Mouse (Mus musculus) MN1 (cell line): ENCODE measurements around the gene Clec12b.
A peak's percentile ranks its signal among the peaks of the same experiment; 100 is the strongest.

Experiments used
- DNase-seq: peaks from one replicate; pipeline ENCODE4 v3.0.0-alpha.2; 2016; ENCODE audit warnings: low spot score

The Clec12b gene

DNA sequence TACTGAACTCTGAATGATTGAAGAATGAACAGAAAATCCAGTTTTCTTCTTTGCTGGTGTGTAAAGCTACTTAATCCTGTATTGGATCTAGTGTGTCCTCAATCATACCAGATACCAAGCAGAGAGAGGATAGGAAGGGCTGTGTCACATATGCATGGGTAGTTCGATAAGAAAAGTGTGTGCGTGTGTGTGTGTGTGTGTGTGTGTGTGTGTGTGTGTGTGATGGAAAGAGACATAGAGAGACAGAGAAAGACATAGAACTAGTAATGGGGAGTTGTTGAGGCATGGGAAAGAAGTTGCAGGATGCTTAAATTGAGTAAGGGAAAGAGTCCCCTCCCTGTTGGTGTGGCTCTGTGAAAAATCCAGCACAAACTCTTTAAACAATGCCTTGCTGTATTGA lies at the start of gene Clec12b:
Gene Clec12b (minus strand): TSS at position 101 of the 400 bp plus-strand sequence.
- no peak for DNase-seq

DNA sequence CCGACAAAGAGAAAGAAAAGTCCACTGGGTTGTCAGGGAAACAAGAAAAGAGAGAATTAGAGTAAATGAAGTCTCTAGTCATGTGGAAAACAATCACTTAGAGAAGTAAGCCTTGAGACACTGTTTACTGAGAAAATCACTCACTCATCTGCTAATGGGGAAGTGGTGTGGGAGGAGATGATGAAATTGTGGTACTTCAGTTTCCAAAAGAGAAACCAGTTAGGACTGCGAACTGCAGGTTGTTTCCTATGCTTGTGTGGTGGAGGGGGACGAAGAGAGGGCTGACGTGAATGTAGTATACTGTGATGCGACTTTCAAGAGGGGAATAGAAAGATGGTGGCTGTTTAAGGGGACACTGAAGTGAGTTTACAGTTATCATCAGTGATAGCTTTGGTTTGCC lies 48.6 kb upstream of the Clec12b start:
- no peak for DNase-seq

DNA sequence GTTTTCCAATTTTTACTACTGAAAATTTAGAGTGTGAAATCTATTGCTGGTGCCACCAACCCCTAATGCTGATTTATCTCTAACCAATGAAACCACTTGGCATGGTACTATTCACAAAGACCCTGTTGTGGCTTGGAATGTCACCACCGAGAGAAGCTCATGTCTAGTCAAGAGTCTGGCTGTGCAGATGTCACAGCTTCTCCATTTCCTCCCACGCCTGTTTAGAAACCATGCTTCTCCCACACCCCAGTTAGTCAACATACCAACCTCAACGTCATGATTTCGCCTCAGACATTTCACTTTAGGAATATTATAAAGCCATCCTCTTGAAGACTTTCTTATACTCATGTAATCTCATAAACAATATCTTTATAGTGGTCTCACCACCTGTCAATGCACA lies 41.6 kb upstream of the Clec12b start:
- no peak for DNase-seq

DNA sequence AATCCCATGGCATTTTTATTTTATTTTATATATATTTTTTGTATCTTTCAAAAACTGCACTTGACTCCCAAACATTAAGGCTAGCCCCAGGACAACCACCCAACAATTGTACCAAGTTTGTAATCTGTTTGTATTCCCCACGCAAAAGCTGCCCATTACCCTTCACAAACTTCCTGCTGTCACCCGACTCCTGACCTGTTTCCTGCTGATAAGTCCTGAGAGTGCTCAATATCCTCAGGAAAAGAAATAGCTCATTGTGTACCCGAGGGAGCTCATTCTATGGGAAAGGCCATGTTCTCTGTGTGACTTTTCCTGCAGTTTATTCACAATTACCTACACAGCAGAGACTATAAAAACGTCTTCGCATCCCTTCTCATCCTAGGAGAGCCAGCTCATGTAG lies 40.1 kb upstream of the Clec12b start:
- no peak for DNase-seq

DNA sequence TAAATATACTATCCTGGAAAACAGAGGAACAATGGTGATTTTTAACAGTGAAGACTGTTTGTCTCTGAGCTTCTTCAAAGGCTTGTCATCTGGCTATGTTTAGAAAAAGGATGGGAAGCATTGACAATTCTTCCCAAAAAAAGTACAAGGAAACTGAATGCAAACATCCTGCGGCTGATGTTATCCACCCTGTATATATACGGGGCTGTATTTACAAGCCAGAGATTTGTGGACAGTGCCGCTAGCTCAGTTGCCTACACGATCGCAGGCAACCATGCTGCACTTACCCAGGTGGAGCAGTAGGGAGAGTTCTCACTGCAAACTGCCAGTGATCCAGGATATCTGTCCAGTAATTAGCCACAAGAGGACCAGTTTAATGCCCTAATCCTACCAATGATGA lies 39.5 kb upstream of the Clec12b start:
- no peak for DNase-seq

DNA sequence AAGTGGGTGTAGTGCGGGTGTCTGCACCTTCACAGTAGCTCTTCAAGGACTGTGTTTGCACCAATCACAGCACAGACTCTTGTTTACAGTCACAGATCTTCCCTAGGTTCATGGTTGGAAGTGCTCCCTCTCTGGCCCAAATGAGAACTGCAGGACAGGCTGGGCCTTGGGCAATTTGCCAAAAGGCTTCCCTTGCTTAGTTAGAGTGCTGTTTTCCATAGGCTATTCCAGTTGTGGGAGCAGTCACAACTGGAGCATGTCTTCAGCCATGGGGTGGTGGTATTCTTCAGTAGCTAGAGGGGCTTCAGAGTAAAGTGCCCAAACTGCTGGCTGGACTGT lies 38.0 kb upstream of the Clec12b start:
- DNase-seq = peak; percentile 7

- DNase-seq = no peak
Observed at GRCm38 (mm10) chr6:129423040-129423733, 37.5 kb upstream of the Clec12b start.

DNA sequence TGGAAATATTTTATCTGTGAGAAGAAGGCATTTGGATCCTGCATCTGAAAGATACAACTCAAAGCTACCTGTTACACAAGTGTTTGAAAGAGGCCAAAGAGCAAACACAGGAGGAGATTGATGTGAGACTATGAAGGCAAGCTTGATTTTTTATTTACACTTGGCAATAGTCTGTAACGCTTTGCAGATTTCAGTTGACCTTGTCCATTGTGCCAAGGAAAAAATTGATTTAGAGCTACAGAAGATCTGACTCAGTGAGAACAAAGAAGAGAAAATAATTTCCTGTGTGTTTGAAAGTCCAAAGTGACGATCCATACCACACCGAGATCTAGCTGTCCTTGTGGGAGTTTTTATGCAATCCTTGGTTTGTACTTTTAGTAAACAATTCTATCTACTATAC lies 36.6 kb upstream of the Clec12b start:
- DNase-seq = no peak

DNA sequence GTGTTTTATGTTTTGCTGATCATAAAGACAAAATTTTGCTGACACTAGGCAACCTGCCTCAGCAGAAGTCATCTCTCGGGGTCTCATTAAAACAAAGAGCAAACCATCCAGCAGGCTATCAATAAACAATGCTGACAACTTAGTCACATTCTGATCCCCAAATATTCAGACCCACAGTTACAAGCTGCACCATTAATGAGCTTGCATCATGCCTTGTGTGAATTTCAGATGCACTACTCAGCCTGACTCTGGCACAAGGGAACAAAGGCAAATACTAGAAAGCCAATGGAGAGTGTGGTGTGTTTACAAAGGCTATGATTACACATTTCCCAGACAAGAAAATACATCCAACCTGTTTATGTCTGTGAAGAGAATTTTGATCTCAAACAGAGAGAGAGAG lies 28.5 kb upstream of the Clec12b start:
- no peak for DNase-seq

GRCm38 (mm10) chr6:129408562-129408961 lies 22.9 kb upstream of the Clec12b start, which contains the start of gene Clec9a:
Gene Clec9a (plus strand): TSS chr6:129408862.
- no peak for DNase-seq

GRCm38 (mm10) chr6:129407324-129407723 lies 21.6 kb upstream of the Clec12b start:
- DNase-seq = no peak

DNA sequence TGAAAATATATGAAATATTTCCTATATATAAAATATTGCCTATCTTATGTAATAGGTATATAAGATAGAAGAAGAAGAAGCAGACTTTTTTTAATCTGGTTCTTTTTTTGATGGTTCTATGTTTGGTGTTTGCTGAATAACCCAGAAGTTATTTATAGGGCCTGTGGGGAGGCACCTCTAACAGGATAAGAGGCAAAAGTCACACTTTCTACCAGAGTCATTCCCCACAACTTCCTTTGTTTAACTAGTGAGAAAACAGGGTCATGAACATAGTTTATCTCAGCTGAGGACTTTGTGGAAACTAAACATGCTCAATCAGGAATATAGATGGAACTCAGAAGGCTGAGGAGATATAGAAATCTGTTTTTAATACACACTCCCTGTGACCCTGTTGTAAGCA lies 20.3 kb upstream of the Clec12b start:
- no peak for DNase-seq

DNA sequence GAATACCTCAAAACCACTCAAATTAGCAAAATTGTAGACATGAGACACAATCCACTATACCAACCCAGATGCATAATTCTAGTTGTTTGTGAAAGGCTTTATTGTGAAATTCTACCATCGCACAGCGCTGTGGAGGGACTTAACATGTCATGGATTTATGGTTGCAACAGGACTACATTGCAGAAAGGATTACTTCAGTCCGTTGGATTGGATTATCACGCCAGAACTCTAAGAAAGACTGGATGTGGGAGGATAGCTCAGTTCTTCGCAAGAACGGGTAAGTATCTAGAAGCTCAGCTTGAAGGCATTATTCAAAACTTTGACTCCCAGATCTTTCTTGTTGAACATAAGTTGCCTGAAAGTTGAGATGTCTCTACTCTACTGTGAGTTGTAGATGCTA lies 17.7 kb upstream of the Clec12b start:
- DNase-seq = no peak

DNA sequence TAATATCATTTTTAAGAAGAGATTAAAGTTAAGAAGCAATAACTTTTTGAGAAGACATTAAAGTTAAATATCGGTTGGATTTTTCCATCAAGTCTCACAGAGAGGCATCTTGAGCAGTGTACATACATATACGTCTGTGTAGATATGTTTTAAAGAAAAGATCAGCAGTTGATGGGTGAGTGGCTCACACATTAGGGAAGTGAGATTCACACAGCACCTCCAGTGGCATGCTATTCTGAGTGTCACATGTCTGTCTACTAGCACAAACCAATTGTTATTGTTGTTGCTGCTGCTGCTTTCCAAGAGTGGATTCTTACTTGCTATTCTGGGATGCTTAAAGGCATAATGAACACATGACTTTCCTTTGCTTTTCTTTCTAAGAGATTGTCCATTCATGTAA lies 16.7 kb upstream of the Clec12b start:
- no peak for DNase-seq

GRCm38 (mm10) chr6:129399945-129400344 lies 14.3 kb upstream of the Clec12b start:
- no peak for DNase-seq

DNA sequence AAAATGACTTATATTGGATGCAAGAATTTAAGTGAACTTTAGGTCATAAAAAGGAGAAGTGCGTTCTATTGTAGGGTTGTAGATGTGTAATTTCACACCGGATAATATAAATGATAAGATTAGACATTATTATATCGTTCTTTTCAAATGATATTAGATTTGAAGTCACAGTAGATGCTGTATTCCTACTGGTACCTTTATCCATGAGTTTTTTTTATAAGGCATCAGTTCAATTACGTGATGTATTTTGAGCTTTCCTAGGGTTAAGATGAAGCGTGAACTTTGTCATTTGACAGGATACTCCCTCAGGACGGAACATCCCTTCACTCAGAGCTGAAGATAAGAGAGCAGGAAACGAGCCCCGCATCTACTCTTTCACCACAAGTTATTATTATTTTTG lies 11.3 kb upstream of the Clec12b start, which contains the start of gene Clec1b:
Gene Clec1b (plus strand): TSS at position 301 of the 400 bp plus-strand sequence.
- DNase-seq = no peak

GRCm38 (mm10) chr6:129393732-129394131 lies 8.1 kb upstream of the Clec12b start:
- DNase-seq = no peak

- DNase-seq = no peak
Observed at GRCm38 (mm10) chr6:129393087-129393720, 7.5 kb upstream of the Clec12b start.

DNA sequence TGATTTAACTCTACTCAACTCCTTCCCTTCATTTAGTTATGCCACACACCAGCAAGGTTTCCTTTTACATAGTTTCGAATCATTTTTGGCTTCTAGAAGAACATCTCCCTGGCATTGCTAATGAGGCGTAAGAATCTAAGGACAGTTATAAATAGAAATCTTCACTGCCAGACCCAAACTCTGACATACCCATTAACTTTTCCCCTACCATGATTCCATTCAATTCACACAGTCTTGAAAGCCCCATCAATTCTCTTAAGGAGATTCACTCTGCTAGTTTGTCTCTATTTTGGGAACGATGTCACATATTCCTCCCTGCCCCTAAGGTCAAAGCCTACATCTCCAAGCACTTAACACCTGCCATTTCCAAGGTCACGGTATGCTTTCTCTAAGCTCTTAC lies 674 bp downstream of the Clec12b start:
- DNase-seq = no peak

GRCm38 (mm10) chr6:129383466-129383865 lies 2.2 kb downstream of the Clec12b start:
- no peak for DNase-seq

GRCm38 (mm10) chr6:129381736-129382135 lies 3.9 kb downstream of the Clec12b start:
- DNase-seq = no peak

GRCm38 (mm10) chr6:129380454-129380853 lies 5.2 kb downstream of the Clec12b start:
- no peak for DNase-seq

DNA sequence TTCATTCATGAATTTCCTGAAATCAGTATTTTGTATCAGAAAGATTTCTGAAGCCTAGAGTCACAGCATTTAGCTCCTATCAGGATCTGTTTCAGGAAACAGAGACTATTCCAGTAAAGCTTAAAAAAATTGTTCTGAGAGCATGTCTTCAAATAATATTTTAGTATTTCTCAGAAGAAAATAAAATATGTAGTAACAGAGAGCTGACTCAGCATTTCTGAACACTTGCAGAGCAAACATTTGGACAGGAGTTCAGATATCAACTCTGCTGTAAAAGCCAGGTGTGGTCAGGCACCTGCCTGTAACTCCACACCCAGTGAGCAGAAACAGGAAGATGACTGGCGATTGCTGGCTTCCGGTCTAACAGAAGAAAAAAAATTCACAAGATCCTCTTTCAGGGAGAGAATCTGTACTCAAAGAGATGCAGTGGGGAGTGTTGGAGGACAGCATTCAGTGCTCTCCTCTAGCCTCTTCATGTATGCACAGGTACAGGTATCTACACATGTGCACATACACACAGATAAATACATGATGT lies 10.7 kb downstream of the Clec12b start:
- no peak for DNase-seq
